Comparison of ENCODE assay signal across 8 mouse cellular contexts in genomic region chr16:30602684-30603530, GRCm38 (mm10). TPM values are rescaled to one million over a fixed set of nuclear protein-coding genes. Genes with fewer than 3 reads are reported as not detected.
DNase-seq lines count a peak whose midpoint lies in the region; ATAC-seq lines count a peak whose summit lies in the region.

No protein-coding gene starts in this region.

- 22% methylated on average over 18 of the region's 18 CpGs for WGBS in lung, embryonic 15.5 days
- 34% methylated on average over 18 of the region's 18 CpGs for whole genome bisulfite sequencing in forebrain, embryonic 13.5 days

- no peaks in the 10 kb centered on the region for H3K36me3 ChIP-seq in lung, embryonic 15.5 days
- no peaks in the 10 kb centered on the region for H3K36me3 ChIP-seq in forebrain, embryonic 13.5 days (ENCODE audit: poor library complexity, severe bottlenecking)
- no peaks in the 10 kb centered on the region; the same call in 1 of the 2 replicates for H3K36me3 ChIP-seq in splenic B cell, adult 2 months (ENCODE audit: control insufficient read depth, insufficient read depth, low read length, poor library complexity, severe bottlenecking)

- DNase-seq in lung, postnatal 4 days = no peak
- peak; percentile 29 for DNase-seq in liver
- peak; percentile 48 for DNase-seq in splenic B cell, adult 2 months (ENCODE audit: low read depth, low spot score)
- DNase-seq in left cerebral cortex, postnatal 36 days (ENCODE audit: low spot score in 2 of 2) = no peak

- no peaks in the 10 kb centered on the region for H3K27me3 ChIP-seq in lung, embryonic 15.5 days
- peaks cover 45% of the 10 kb centered on the region for H3K27me3 ChIP-seq in forebrain, embryonic 13.5 days
- H3K27me3 ChIP-seq in splenic B cell, adult 2 months (ENCODE audit: control insufficient read depth, insufficient read depth, low read length, poor library complexity, severe bottlenecking) = no peaks in the 10 kb centered on the region

- peak overlapping the region; percentile 77; the same call in 1 of the 2 replicates for H3K4me3 ChIP-seq in lung, embryonic 15.5 days
- no peak overlapping the region for H3K4me3 ChIP-seq in forebrain, embryonic 13.5 days

- H3K4me1 ChIP-seq in lung, embryonic 15.5 days = peaks cover 51% of the 10 kb centered on the region
- H3K4me1 ChIP-seq in forebrain, embryonic 13.5 days = peaks cover 36% of the 10 kb centered on the region

- H3K9me3 ChIP-seq in lung, embryonic 15.5 days = no peaks in the 10 kb centered on the region
- H3K9me3 ChIP-seq in forebrain, embryonic 13.5 days (replicated peaks) = no peaks in the 10 kb centered on the region; the same call in 1 of the 2 replicates

- no peak overlapping the region for H3K9ac ChIP-seq in lung, embryonic 15.5 days
- peak overlapping the region; percentile 30; the same call in 1 of the 2 replicates for H3K9ac ChIP-seq in forebrain, embryonic 13.5 days

- intact Hi-C loops in left cerebral cortex, postnatal 36 days (cut with DNase I) = loop anchor here (5.0 kb wide), 1 partner anchor 69 kb away; no protein-coding TSS in a partner anchor

- ATAC-seq in lung, embryonic 15.5 days (ENCODE audit: borderline replicate concordance, extremely low read depth, low FRiP score, low TSS enrichment) = no peak
- no peak for ATAC-seq in forebrain, embryonic 13.5 days
- no peak for ATAC-seq in monocyte, adult 5-6 weeks (replicated peaks; ENCODE audit: insufficient number of reproducible peaks, low FRiP score, low TSS enrichment, poor library complexity, severe bottlenecking)
- no peak for ATAC-seq in megakaryocyte progenitor cell, adult 5-6 weeks (replicated peaks; ENCODE audit: poor library complexity)

- peak overlapping the region; percentile 93 for H3K4me2 ChIP-seq in lung, embryonic 15.5 days
- 0 out of 2 replicates have a peak overlapping the region, but pooled peaks have one; percentile 14 for H3K4me2 ChIP-seq in forebrain, embryonic 13.5 days

- peak overlapping the region; percentile 75 for H3K27ac ChIP-seq in lung, embryonic 15.5 days
- H3K27ac ChIP-seq in forebrain, embryonic 13.5 days = no peak overlapping the region; the same call in 1 of the 2 replicates

RNA-seq across cellular contexts. Expression of gene Fam43a, which starts 3.4 kb away (rescaled TPM):
- polyA plus RNA-seq in lung, embryonic 15.5 days (2015; fragmentation: Nextera tagmentation; extraction: Ambion mirVana) = 23.6 and 25.8 TPM in 2 replicates
- polyA plus RNA-seq in forebrain, embryonic 13.5 days (2015; fragmentation: Nextera tagmentation; extraction: Ambion mirVana) = 6.8 and 8.3 TPM in 2 replicates
- total RNA-seq in left cerebral cortex, postnatal 36 days (2021) = 10 to 100 TPM; 14.6 to 15.9 TPM
- 18.4 to 27.0 TPM (median 26.3 TPM) in 3 replicates for total RNA-seq in monocyte, adult 5-6 weeks (2017)
- 5.5 and 6.5 TPM in 2 replicates for total RNA-seq in megakaryocyte progenitor cell, adult 5-6 weeks (2015)
- 8.8 and 11.2 TPM in 2 replicates for total RNA-seq in megakaryocyte progenitor cell, adult 5-6 weeks (2017)

RNA-seq across cellular contexts. Expression of gene Lsg1, which starts 15.5 kb away (rescaled TPM):
- polyA plus RNA-seq in lung, embryonic 15.5 days (2015; fragmentation: Nextera tagmentation; extraction: Ambion mirVana) = 61.1 and 69.2 TPM in 2 replicates
- polyA plus RNA-seq in forebrain, embryonic 13.5 days (2015; fragmentation: Nextera tagmentation; extraction: Ambion mirVana) = 69.7 and 76.9 TPM in 2 replicates
- total RNA-seq in left cerebral cortex, postnatal 36 days (2021) = 10 to 100 TPM; 20.4 to 21.8 TPM
- 64.6 to 83.4 TPM (median 66.6 TPM) in 3 replicates for total RNA-seq in monocyte, adult 5-6 weeks (2017)
- 36.4 and 42.8 TPM in 2 replicates for total RNA-seq in megakaryocyte progenitor cell, adult 5-6 weeks (2015)
- total RNA-seq in megakaryocyte progenitor cell, adult 5-6 weeks (2017) = 69.8 and 74.7 TPM in 2 replicates

RNA-seq across cellular contexts. Expression of gene Tmem44, which starts 52.3 kb away (rescaled TPM):
- 24.6 and 26.4 TPM in 2 replicates for polyA plus RNA-seq in lung, embryonic 15.5 days (2015; fragmentation: Nextera tagmentation; extraction: Ambion mirVana)
- 56.2 and 60.8 TPM in 2 replicates for polyA plus RNA-seq in forebrain, embryonic 13.5 days (2015; fragmentation: Nextera tagmentation; extraction: Ambion mirVana)
- 10 to 100 TPM; 68.1 to 71.7 TPM for total RNA-seq in left cerebral cortex, postnatal 36 days (2021)
- 0.11 TPM in 1 of 3 replicates, not detected in the others for total RNA-seq in monocyte, adult 5-6 weeks (2017)
- 0.27 TPM in 1 of 2 replicates, not detected in the other for total RNA-seq in megakaryocyte progenitor cell, adult 5-6 weeks (2015)
- total RNA-seq in megakaryocyte progenitor cell, adult 5-6 weeks (2017) = 0.12 and 0.51 TPM in 2 replicates

Comparison
In these comparisons a context has a peak if more than half of its experiments do, and no peak if none do; other contexts are left out.
1. DNase-seq: peak in liver (single experiment) and splenic B cell, adult 2 months (single experiment); none in lung, postnatal 4 days (0 of 2) and left cerebral cortex, postnatal 36 days (0 of 2).
2. RNA of gene Tmem44, which starts 52.3 kb away (total RNA-seq): 68.1 to 71.7 TPM in left cerebral cortex, postnatal 36 days; 0.12 to 0.51 TPM in megakaryocyte progenitor cell, adult 5-6 weeks and 0.11 TPM in monocyte, adult 5-6 weeks; every median in the first group is over 10 times any median in the second.